Mouse (Mus musculus) common myeloid progenitor, adult 5-6 weeks (primary cell): ENCODE data around the gene 2700081O15Rik. TPM values are rescaled to one million over a fixed set of nuclear protein-coding genes. Genes with fewer than 3 reads are reported as not detected.

Source experiments
- ATAC-seq: replicated peaks from 2 replicates; pipeline ENCODE4 v1.8.0; 2016; ENCODE audit warnings: low read depth, mild to moderate bottlenecking, moderate TSS enrichment, inconsistent platforms; ENCODE audit not compliant: poor library complexity, severe bottlenecking
- total RNA-seq: library from RNA; stranded (forward); fragments of 200-1000, 187-1606 nt; gene quantifications from 2 replicates; pipeline ENCODE4 v1.2.3, GENCODE M21; 2017

Gene 2700081O15Rik
- total RNA-seq, 1 experiment from 2014 or later, result 4.5 TPM

DNA sequence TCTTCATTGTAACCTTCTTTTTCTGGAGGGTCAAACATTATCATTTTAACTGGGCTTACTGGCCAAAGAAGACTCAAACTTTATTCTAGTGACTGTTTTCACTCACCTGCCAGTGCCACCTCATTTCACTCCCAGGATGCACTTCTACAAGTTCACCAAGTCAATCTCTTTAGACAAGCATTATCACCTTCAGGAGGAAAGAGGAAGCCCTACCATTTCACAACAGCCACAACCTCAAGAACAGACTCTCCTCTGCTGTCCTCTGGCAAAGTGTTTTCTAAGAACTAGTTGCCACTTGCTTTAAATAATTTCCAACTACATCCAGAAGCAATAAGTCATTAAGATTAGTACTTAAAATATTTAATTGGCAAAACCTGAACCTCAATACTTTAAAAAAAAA lies 50.5 kb downstream of the 2700081O15Rik start:
- no peak for ATAC-seq

GRCm38 (mm10) chr19:7470643-7471042 lies 53.2 kb downstream of the 2700081O15Rik start:
- no peak for ATAC-seq

Other genes with a start within 250 kb of the 2700081O15Rik start
- gene Otub1, start 211.3 kb upstream of the 2700081O15Rik start, total RNA-seq, result 68.3 and 73.2 TPM in 2 replicates
- 385 and 388 TPM in 2 replicates for gene Cox8a, start 200.0 kb upstream of the 2700081O15Rik start, total RNA-seq
- gene Naa40, start 176.4 kb upstream of the 2700081O15Rik start, total RNA-seq, result 31.5 and 39.4 TPM in 2 replicates
- 5.9 and 9.0 TPM in 2 replicates for gene Rcor2, start 150.3 kb upstream of the 2700081O15Rik start, total RNA-seq
- 17.9 and 40.2 TPM in 2 replicates for gene Mark2, start 75.8 kb upstream of the 2700081O15Rik start, total RNA-seq
- gene Spindoc, start 34.6 kb upstream of the 2700081O15Rik start, total RNA-seq, result 9.1 and 11.8 TPM in 2 replicates
- 85.4 and 85.6 TPM in 2 replicates for gene Rtn3, start 65.7 kb downstream of the 2700081O15Rik start, total RNA-seq
- 76.9 and 116 TPM in 2 replicates for gene Atl3, start 76.4 kb downstream of the 2700081O15Rik start, total RNA-seq
- 19.6 and 28.0 TPM in 2 replicates for gene Pla2g16, start 139.8 kb downstream of the 2700081O15Rik start, total RNA-seq
- not detected in 2 replicates for gene Lgals12, start 189.6 kb downstream of the 2700081O15Rik start, total RNA-seq
- not detected in 2 replicates for gene Hrasls5, start 194.9 kb downstream of the 2700081O15Rik start, total RNA-seq